Mouse (Mus musculus): ENCODE data around the gene Gm19345. TPM values are rescaled to one million over a fixed set of nuclear protein-coding genes. Genes with fewer than 3 reads are reported as not detected.

Gene Gm19345
- polyA plus RNA-seq, 1 experiment from 2014 or later: not detected

DNA sequence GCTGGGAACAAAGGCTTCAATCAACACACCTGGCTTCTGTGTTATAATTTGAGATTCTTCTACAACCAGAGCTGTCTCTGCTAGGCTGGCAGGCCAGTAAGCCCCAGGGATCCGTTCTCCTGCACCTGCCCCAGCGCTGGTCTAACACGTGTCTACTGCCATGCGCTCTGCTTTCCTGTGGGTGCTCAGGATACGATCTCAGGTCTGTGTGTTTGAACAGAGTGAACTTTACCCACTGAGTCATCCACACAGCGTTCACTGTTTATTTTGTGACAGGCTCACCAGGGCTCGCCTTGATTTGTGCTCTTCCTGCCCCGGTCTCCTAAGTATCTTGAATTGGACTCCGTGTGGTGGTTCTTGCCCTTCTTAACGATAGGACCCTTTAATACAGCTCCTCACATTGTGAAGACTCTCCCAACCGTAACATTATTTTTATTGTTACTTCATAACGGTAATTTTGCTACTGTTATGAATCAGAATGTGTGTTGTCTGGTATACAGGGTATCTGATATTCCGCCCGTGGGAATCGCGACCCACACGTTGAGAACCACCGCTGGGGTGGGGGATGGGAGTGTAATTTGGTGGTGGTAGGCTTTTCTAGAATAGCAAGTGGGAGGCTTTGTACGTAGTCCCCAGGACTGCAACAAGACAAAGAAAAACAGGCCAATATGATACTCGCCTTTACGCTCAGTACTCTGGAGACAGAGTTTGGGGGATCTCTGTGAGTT, 10.0 kb upstream of the Gm19345 start:
- Histone ChIP-seq H3K27ac (no peak overlapping the region), H3K36me3 (ENCODE audit: inconsistent target) (no peaks in the 10 kb centered on the region), H3K4me3 (ENCODE audit: inconsistent target) (no peak overlapping the region), H3K79me2 (ENCODE audit: inconsistent target) (no peaks in the 10 kb centered on the region)
- WGBS (ENCODE audit: missing documents): 82% methylated on average over 21 of the region's 21 CpGs

DNA sequence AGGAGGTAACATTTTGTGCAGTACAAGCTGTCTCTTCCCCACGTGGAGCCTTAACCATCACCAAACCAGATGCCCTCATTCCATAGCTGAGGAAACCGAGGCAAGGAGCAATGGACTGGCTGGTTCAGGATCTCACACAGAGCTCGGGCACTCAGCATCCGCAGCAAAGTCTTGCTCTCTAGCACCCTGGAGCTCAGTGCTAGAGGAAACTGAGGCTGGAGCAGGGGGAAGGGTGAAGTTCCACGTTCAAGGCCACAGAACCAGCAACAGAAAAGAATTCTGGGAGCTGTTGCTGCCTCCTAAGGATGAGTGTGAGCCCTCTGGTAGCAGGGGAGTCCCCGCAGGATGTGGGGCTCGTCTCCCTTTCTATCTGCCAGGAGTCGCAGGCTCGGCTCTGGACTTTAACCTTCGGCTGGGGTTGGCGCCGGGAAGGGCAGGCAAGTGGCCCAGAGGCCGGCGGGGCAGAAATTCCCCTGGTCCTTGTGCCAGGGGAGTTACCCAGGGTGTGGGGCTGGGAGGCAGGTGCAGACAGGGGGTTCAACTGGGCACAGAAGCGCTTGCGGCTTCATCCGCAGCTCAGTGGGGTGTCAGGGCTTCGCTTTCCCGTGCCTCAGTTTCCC, 8.8 kb upstream of the Gm19345 start:
- WGBS (ENCODE audit: missing documents): 76% methylated on average over 19 of the region's 19 CpGs
- H3K27ac ChIP-seq: no peak overlapping the region

DNA sequence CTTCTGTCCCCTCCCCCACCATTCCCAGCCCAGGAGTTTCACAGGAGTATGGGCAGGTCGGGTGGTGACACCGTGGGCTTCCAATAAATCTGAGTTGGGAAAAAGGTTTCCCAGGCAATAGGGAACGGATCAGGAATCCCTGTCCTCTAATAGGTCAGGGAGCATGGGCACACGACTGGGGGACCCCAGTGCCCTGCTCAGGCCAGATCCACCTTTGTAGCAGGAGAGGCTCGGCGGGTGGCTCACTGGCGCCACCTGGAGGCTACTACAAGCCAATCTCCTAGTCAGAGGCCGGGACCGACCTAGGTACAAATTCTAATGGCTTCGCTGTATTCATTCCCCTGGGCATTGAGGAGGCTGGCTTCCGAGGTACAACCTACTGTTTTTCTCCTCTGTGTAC, 8.2 kb upstream of the Gm19345 start:
- 19% methylated on average over 11 of the region's 11 CpGs for WGBS (ENCODE audit: missing documents)
- Histone ChIP-seq H3K36me3 (ENCODE audit: inconsistent target) (no peaks in the 10 kb centered on the region), H3K4me3 (ENCODE audit: inconsistent target) (no peak overlapping the region), H3K79me2 (ENCODE audit: inconsistent target) (no peaks in the 10 kb centered on the region), H3K27ac (no peak overlapping the region)

More for the DNA sequence above, 8.8 kb upstream of the Gm19345 start:
- H3K4me3 ChIP-seq (ENCODE audit: inconsistent target): no peak overlapping the region
- H3K36me3 ChIP-seq (ENCODE audit: inconsistent target): no peaks in the 10 kb centered on the region
- H3K79me2 ChIP-seq (ENCODE audit: inconsistent target): no peaks in the 10 kb centered on the region

DNA sequence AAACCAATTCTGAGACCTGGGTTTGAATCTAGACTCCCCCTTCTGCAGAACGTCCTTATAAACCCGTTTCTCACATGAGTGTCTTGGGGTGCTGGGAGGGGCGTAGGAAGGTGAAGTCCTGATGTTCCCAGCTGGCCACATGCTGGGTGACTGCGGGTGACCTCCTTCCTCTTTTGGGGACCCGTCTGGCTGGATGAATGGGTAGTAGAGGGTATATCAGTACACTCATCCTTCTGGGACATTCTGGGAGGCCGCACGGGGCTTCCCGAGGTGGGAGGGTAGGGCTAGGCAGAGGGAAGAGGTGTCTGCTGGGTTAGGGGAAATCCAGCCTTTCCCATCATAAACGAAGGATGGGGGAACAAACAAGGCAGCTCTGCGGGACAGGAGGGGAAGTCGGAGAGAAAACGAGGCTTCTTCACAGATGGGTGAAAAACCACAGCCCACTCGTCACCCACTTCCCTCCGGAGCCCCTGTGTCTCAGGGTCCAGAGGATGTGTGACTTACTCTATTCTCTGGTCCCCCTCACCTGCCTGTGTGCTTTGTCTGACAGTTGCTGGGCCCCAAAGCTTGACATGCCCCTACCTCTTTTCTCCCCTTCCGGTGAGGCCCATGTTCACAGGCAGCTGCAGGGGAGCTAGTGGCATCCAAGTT, 7.2 kb upstream of the Gm19345 start:
- Histone ChIP-seq H3K36me3 (ENCODE audit: inconsistent target) (no peaks in the 10 kb centered on the region), H3K27ac (no peak overlapping the region), H3K4me3 (ENCODE audit: inconsistent target) (no peak overlapping the region), H3K79me2 (ENCODE audit: inconsistent target) (no peaks in the 10 kb centered on the region)
- under 1% methylated on average over 15 of the region's 15 CpGs for WGBS (ENCODE audit: missing documents)

DNA sequence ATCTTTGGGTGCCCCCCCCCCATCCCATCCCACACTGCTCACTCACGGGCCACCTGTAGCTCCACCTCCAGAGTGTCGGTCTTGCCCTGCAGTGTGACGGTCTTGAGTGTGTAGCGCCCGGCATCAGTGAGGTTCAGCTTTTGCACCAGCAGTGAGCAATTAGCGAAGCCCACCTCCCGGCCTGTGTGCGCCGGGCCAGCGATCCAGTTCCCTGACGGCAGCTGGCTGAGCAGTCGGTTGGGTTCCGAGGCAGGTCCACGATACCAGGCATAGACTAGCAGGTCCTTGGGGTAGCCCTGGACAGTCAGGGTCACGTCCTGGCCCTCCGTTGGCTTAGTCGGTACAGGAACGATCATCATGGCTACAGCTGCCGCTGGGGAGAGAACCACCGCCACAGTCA, 1.7 kb downstream of the Gm19345 start:
- H3K27ac ChIP-seq: no peak overlapping the region
- 92% methylated on average over 16 of the region's 20 CpGs for WGBS (ENCODE audit: missing documents)
- H3K36me3 ChIP-seq (ENCODE audit: inconsistent target): no peaks in the 10 kb centered on the region
- H3K79me2 ChIP-seq (ENCODE audit: inconsistent target): no peaks in the 10 kb centered on the region
- no peak overlapping the region for H3K4me3 ChIP-seq (ENCODE audit: inconsistent target)

DNA sequence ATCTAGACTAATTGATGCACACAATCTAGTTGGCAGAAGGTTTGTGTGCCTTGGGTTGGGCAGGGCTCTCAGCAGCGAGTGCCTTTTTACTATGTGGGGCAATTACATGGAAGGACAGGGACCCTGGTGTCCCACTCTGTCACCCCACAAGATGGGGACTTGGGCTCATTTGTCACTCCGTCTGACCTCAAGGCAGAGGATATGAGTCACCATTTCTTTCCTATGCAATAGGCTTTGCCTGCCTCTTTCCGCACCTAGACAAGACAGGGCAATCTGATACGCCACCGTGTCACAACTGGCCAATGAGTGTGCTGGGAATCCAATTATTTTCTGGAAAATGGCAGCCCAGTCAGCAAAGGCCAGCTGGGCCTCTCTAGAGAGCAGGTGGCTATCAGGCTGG, 3.9 kb downstream of the Gm19345 start:
- H3K79me2 ChIP-seq (ENCODE audit: inconsistent target): no peaks in the 10 kb centered on the region
- H3K27ac ChIP-seq: no peak overlapping the region
- no peak overlapping the region for H3K4me3 ChIP-seq (ENCODE audit: inconsistent target)
- H3K36me3 ChIP-seq (ENCODE audit: inconsistent target): no peaks in the 10 kb centered on the region
- 59% methylated on average over 5 of the region's 5 CpGs for WGBS (ENCODE audit: missing documents)

DNA sequence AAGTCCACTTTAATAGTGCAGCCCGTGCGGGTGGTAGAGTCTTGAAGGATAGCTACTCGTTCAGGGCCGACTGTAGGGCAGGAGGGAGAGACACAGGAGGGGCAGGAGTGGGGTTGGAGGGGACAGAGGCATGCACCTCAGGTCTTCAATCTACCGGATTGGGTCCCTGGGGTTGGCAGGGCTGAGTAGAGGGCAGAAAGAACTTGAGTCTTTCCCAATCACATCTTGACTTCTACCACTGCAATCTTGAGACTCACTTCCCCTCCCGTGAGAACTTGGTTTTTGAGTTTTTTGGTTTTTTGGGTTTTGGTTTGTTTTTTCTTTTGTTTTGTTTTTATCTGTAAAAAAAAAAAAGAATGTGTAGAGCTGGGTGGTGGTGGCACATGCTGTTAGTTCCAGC, 4.5 kb downstream of the Gm19345 start:
- WGBS (ENCODE audit: missing documents): 74% methylated on average over 6 of the region's 6 CpGs
- Histone ChIP-seq H3K27ac (no peak overlapping the region), H3K79me2 (ENCODE audit: inconsistent target) (no peaks in the 10 kb centered on the region), H3K36me3 (ENCODE audit: inconsistent target) (no peaks in the 10 kb centered on the region), H3K4me3 (ENCODE audit: inconsistent target) (no peak overlapping the region)

DNA sequence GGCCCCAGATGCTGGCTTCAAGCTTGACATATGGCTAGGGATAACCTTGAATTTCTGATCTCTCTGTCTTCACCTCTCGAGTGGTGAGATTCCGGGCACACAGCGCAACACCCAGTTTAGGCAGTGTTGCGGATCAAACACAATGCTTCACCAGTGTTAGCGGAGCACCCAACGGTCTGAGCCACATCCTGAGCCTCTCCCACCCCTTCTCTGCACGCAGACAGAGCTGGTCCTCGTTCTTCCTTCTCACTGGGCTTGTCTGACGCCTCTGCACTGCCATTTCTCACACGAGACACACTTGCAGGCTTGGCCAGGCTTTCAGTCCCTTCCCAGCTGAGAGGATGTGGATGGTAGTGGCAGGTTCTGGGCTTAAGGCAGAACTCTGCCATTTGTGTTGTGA, 7.9 kb downstream of the Gm19345 start:
- Histone ChIP-seq H3K36me3 (ENCODE audit: inconsistent target) (no peaks in the 10 kb centered on the region), H3K4me3 (ENCODE audit: inconsistent target) (no peak overlapping the region), H3K79me2 (ENCODE audit: inconsistent target) (no peaks in the 10 kb centered on the region), H3K27ac (no peak overlapping the region)
- 73% methylated on average over 10 of the region's 10 CpGs for WGBS (ENCODE audit: missing documents)

DNA sequence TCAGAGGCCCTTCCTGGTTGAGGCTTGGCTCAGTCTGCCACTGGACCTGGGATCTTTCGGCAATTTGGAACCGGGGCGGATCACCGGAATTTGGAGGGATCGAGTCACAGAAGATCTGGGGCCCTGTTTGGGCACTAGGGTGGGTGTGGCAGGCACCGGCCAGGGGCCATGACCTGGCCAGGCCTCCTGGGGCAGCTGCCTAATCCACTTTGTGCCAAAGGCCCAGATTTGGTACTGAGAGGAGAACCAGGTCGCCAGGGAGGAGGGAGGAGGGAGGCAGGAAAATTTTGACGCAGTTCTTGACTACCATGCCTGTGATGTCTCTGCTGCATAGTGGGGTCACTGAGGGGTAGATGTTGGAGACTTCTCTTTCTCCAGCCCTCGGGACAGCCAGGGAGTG, 9.4 kb downstream of the Gm19345 start, which contains the start of gene Ceacam16:
Gene Ceacam16 (minus strand): TSS at position 101 of the 400 bp plus-strand sequence.
- WGBS (ENCODE audit: missing documents): 95% methylated on average over 9 of the region's 9 CpGs
- H3K36me3 ChIP-seq (ENCODE audit: inconsistent target): no peaks in the 10 kb centered on the region

DNA sequence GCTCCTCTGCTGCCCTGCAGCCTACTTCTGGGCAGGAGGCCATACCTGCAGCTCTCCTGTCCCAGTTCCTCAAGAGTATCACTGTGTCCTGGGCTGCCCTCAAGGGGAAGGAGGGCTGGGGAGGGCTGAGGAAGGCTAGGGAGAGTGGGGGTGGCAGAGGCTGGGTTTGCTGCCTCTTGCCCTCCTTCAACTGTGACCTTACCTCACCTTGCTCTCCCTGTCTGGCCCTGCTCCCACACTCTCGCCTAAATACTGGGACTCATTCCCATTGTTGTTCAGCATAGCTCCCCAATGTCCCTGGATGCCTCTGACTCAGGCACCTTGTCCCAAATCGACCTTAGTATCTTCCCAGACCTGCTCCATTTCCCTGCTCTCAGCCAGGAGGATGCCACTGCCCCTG, 12.4 kb downstream of the Gm19345 start:
- no peaks in the 10 kb centered on the region for H3K36me3 ChIP-seq (ENCODE audit: inconsistent target)
- no peak overlapping the region for H3K4me3 ChIP-seq (ENCODE audit: inconsistent target)
- no peaks in the 10 kb centered on the region for H3K79me2 ChIP-seq (ENCODE audit: inconsistent target)
- WGBS (ENCODE audit: missing documents): 70% methylated on average over 2 of the region's 2 CpGs
- H3K27ac ChIP-seq: no peak overlapping the region

More for the DNA sequence above, 9.4 kb downstream of the Gm19345 start, which contains the start of gene Ceacam16:
- Histone ChIP-seq H3K4me3 (ENCODE audit: inconsistent target) (no peak within 1 kb of the TSS), H3K27ac (no peak within 1 kb of the TSS), H3K79me2 (ENCODE audit: inconsistent target) (no peaks in the 10 kb centered on the region)

DNA sequence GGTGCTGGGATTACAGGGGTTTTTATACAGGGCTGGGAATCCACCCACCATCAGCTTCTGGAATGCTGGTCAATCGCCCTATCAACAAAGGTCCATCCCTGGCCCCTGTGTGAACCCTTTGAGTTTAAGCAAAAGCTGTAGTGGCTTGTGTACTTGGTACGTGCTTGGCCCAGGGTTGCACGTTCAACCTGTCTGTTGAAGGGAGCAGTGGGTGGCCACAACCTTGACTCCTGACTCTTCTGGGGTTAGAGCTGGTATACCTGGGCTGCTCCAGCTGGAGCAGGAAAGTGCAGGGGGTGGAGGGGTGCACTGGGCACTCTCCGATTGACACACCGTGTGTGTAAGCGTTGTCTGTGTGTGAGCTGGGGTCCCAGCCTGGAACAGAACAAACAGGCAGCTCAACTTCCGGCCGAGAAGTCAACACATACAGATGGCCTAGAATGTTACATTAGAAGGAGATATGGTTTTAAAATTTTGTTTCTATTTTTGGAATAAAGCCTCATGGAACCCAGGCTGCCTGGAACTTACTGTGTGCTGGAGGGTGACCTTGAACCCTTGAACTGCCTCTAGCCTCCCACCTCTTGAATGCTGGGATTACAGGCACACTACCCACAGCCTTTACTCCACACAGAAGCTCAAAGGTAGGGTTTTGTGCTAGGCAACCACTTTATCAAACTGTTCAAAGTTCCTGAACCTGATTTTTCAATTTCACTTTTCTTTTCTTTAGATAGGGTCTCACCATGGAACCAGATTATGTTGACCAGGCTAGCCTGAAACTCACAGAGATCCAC, 13.6 kb downstream of the Gm19345 start:
- Histone ChIP-seq H3K79me2 (ENCODE audit: inconsistent target) (no peaks in the 10 kb centered on the region), H3K4me3 (ENCODE audit: inconsistent target) (no peak overlapping the region), H3K36me3 (ENCODE audit: inconsistent target) (no peaks in the 10 kb centered on the region), H3K27ac (no peak overlapping the region)
- WGBS (ENCODE audit: missing documents): 96% methylated on average over 8 of the region's 8 CpGs

DNA sequence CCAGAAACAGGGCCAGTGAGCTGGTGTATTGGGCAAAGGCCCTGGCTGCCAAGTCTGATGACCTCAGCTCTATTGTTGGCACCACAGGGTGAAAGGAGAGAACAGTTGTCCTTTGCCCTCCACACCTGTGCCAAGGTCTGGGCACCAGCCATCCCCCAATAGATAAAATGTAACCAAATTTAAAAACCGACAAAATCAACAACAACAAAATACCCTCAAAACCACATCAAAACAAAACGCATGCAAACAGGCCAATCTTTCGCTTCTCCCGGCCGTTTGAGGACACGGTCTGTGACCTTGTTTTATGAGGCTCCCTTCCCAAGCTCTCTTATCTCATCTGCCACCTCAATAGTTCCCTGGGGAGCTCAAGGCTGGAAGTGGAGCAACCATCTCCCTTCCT, 14.7 kb downstream of the Gm19345 start:
- Histone ChIP-seq H3K36me3 (ENCODE audit: inconsistent target) (no peaks in the 10 kb centered on the region), H3K4me3 (ENCODE audit: inconsistent target) (no peak overlapping the region), H3K79me2 (ENCODE audit: inconsistent target) (no peaks in the 10 kb centered on the region), H3K27ac (no peak overlapping the region)
- 94% methylated on average over 6 of the region's 6 CpGs for WGBS (ENCODE audit: missing documents)

DNA sequence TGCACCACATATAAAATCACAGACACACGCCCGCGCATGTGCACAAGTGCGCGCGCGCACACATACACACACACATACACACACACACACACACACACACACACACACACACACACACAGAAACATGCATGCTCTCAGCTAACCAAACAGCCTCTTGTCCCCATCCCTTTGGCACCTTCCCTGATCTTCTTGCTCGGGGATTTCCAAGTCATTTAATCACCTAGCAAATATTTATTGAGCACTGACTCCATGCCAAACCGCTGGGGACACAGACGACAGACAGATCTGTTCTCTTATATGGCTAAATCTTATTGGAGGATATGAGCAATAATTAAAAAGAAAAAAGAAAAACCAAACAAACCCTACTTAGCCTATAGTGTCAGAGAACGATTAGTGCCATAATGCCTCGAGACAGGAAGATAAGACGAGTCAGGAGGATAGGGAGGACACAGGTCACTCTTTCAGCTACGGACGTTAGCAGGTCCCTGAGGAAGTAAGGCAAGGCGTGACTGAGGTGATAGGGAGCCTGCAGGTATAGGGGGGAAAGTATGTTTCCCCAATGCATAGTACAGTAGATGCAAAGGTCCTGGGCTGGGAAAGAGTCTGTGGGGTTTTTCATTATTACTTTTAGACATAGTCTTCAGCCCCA, 16.1 kb downstream of the Gm19345 start:
- Histone ChIP-seq H3K4me3 (ENCODE audit: inconsistent target) (no peak overlapping the region), H3K27ac (no peak overlapping the region), H3K79me2 (ENCODE audit: inconsistent target) (no peaks in the 10 kb centered on the region), H3K36me3 (ENCODE audit: inconsistent target) (no peaks in the 10 kb centered on the region)
- 93% methylated on average over 16 of the region's 16 CpGs for WGBS (ENCODE audit: missing documents)

DNA sequence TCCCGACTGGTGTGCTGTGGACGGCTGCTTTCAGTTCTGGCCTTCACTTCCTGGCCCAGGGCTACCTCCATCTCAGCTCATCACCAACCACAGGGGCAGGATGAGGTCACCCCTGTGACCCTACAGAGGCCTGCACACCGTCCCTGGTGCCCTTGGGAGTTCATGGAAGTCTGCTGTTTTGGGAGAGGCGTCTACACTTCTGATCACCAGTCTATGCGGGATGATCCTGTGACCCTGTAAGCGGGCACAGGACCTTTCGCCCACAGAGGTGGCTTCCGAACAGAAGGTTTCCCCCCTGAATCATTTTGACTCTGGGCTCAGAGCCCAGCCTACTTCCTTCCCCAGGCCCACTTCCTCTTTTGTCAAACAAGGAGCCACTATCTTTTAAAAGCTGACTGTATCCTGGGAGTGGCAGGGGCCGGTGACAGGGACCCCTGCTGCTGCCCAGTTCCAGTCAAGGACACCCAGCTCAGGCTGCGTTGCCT, 19.4 kb downstream of the Gm19345 start:
- under 1% methylated on average over 10 of the region's 10 CpGs for WGBS (ENCODE audit: missing documents)
- H3K79me2 ChIP-seq (ENCODE audit: inconsistent target): no peaks in the 10 kb centered on the region
- H3K36me3 ChIP-seq (ENCODE audit: inconsistent target): no peaks in the 10 kb centered on the region
- H3K27ac ChIP-seq: peak overlapping the region; percentile 91
- H3K4me3 ChIP-seq (ENCODE audit: inconsistent target): peak overlapping the region; percentile 23

Data from macrophage (primary cell).